Comparison of ENCODE assay signal across 7 mouse cellular contexts in the genomic region with DNA sequence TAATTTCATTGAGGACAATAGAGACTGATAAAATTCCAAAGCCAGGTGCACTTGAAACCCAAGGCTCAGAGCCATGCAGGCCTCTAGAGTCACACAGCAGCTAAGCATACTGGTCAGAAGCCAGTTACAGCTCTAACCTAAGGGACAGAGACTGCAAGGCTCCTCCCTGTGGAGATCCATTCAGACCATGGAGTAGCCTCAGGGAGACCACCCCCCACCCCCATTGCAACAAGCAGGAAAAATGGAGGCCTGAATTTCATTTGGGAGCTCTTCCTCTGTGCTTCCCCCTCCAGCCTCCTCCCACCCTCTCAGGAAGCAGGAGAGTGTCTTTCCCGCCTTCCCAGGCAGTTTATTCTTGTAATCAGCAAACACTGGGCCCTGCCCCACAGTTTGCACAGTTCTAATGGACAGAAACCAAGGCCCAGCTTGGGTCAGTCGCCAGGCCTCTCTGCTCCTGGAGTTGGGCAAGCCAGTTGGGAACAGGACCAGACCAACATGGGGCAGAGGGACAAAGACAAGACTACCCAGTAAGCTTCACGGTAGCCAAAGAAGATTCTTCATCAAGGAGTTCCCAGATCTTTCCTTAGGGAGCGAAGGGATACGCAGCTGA. TPM values are rescaled to one million over a fixed set of nuclear protein-coding genes. Genes with fewer than 3 reads are reported as not detected.
DNase-seq lines count a peak whose midpoint lies in the region; ATAC-seq and TF ChIP-seq lines count a peak whose summit lies in the region.

No protein-coding gene starts in this region.

- no peaks in the 10 kb centered on the region for H3K27me3 ChIP-seq in testis, adult 2 months (ENCODE audit: control insufficient read depth, insufficient read depth, low read length)
- H3K27me3 ChIP-seq in heart, embryonic 15.5 days: no peaks in the 10 kb centered on the region
- peaks cover 57% of the 10 kb centered on the region for H3K27me3 ChIP-seq in liver, embryonic 15.5 days

- TF ChIP-seq POLR2A in testis, adult 2 months (IDR thresholded peaks at IDR 0.05; ENCODE audit: control insufficient read depth, low read depth, low read length): no peak
- TF ChIP-seq POLR2A in olfactory bulb, adult 2 months (IDR thresholded peaks at IDR 0.05; ENCODE audit: insufficient read depth, low read depth, low read length): no peak

- no peak for TF ChIP-seq CTCF in testis, adult 2 months (IDR thresholded peaks at IDR 0.05; ENCODE audit: control insufficient read depth, insufficient read depth, insufficient replicate concordance, low read depth, low read length)
- TF ChIP-seq CTCF in olfactory bulb, adult 2 months (IDR thresholded peaks at IDR 0.05; ENCODE audit: insufficient read depth, low read depth, low read length): no peak

- peak overlapping the region; percentile 91 for H3K4me2 ChIP-seq in heart, embryonic 15.5 days
- peak overlapping the region; percentile 85 for H3K4me2 ChIP-seq in liver, embryonic 15.5 days

- H3K4me1 ChIP-seq in testis, adult 2 months (ENCODE audit: control insufficient read depth, insufficient read depth, low read length): peaks cover 25% of the 10 kb centered on the region
- H3K4me1 ChIP-seq in heart, embryonic 15.5 days (replicated peaks): peaks cover 55% of the 10 kb centered on the region
- peaks cover 81% of the 10 kb centered on the region for H3K4me1 ChIP-seq in liver, embryonic 15.5 days (replicated peaks)
- peaks cover 38% of the 10 kb centered on the region for H3K4me1 ChIP-seq in olfactory bulb, adult 2 months (ENCODE audit: control insufficient read depth, insufficient read depth, low read length)

- H3K9ac ChIP-seq in heart, embryonic 15.5 days: peak overlapping the region; percentile 99
- H3K9ac ChIP-seq in liver, embryonic 15.5 days: peak overlapping the region; percentile 83; the same call in 1 of the 2 replicates

- no peak for DNase-seq in testis, postnatal 14 days (ENCODE audit: low spot score)
- no peak for DNase-seq in urinary bladder, postnatal 25 days (ENCODE audit: low spot score)

- peak overlapping the region; percentile 85 for H3K4me3 ChIP-seq in testis, adult 2 months (ENCODE audit: control insufficient read depth, low read depth, low read length)
- peak overlapping the region; percentile 95 for H3K4me3 ChIP-seq in heart, embryonic 15.5 days
- H3K4me3 ChIP-seq in liver, embryonic 15.5 days (replicated peaks): peak overlapping the region; percentile 69
- peak overlapping the region; percentile 67 for H3K4me3 ChIP-seq in olfactory bulb, adult 2 months (ENCODE audit: insufficient read depth, low read depth, low read length)

- no peaks in the 10 kb centered on the region for H3K9me3 ChIP-seq in heart, embryonic 15.5 days (replicated peaks)
- no peaks in the 10 kb centered on the region for H3K9me3 ChIP-seq in liver, embryonic 15.5 days (replicated peaks)

- no peak for ATAC-seq in heart, embryonic 15.5 days (replicated peaks; ENCODE audit: insufficient number of reproducible peaks, insufficient read depth, low FRiP score, low read depth)
- 0 out of 2 replicates have a peak, but pooled peaks have one; percentile 2 for ATAC-seq in liver, embryonic 15.5 days (ENCODE audit: insufficient read depth)
- ATAC-seq in megakaryocyte-erythroid progenitor cell, adult 5-6 weeks (replicated peaks; ENCODE audit: low FRiP score, low TSS enrichment, poor library complexity, severe bottlenecking): no peak

- no peaks in the 10 kb centered on the region for H3K36me3 ChIP-seq in testis, adult 2 months (ENCODE audit: control insufficient read depth, insufficient read depth, low read length)
- H3K36me3 ChIP-seq in heart, embryonic 15.5 days: no peaks in the 10 kb centered on the region
- H3K36me3 ChIP-seq in liver, embryonic 15.5 days (replicated peaks): peaks cover 47% of the 10 kb centered on the region

- 6% methylated on average over 5 of the region's 5 CpGs for WGBS in heart, embryonic 15.5 days
- WGBS in liver, embryonic 15.5 days (ENCODE audit: insufficient replicate concordance): 41% methylated on average over 5 of the region's 5 CpGs
- WGBS in olfactory bulb, adult 2 months: 12% methylated on average over 5 of the region's 5 CpGs

- H3K27ac ChIP-seq in testis, adult 2 months (ENCODE audit: control insufficient read depth, insufficient read depth, low read depth, low read length): no peak overlapping the region
- peak overlapping the region; percentile 100 for H3K27ac ChIP-seq in heart, embryonic 15.5 days
- peak overlapping the region; percentile 85 for H3K27ac ChIP-seq in liver, embryonic 15.5 days (replicated peaks)
- no peak overlapping the region for H3K27ac ChIP-seq in olfactory bulb, adult 2 months (ENCODE audit: insufficient read depth, low read depth, low read length)

RNA-seq across cellular contexts. Expression of a gene that starts 1.5 kb away (rescaled TPM):
- polyA plus RNA-seq in testis, adult 2 months (2012; rRNA removed): 0.21 and 0.26 TPM in 2 replicates
- polyA plus RNA-seq in heart, embryonic 15.5 days (2015; fragmentation: Nextera tagmentation; extraction: Ambion mirVana): 5.1 and 5.3 TPM in 2 replicates
- polyA plus RNA-seq in liver, embryonic 15.5 days (2015; fragmentation: Nextera tagmentation; extraction: Ambion mirVana): 1.4 and 1.5 TPM in 2 replicates
- polyA plus RNA-seq in olfactory bulb, adult 2 months (2012; ENCODE audit: insufficient read depth, insufficient read length, low replicate concordance, missing spikeins): not detected in 2 replicates
- total RNA-seq in megakaryocyte-erythroid progenitor cell, adult 5-6 weeks (2014; fragmentation: Nextera tagmentation): 0.98 TPM in 1 of 2 replicates, not detected in the other
- not detected in 2 replicates for total RNA-seq in megakaryocyte-erythroid progenitor cell, adult 5-6 weeks (2017)

RNA-seq across cellular contexts. Expression of a gene that starts 8.1 kb away (rescaled TPM):
- 13.6 and 14.8 TPM in 2 replicates for polyA plus RNA-seq in testis, adult 2 months (2012; rRNA removed)
- 3.0 and 3.8 TPM in 2 replicates for polyA plus RNA-seq in heart, embryonic 15.5 days (2015; fragmentation: Nextera tagmentation; extraction: Ambion mirVana)
- polyA plus RNA-seq in liver, embryonic 15.5 days (2015; fragmentation: Nextera tagmentation; extraction: Ambion mirVana): 66.9 and 75.7 TPM in 2 replicates
- polyA plus RNA-seq in olfactory bulb, adult 2 months (2012; ENCODE audit: insufficient read depth, insufficient read length, low replicate concordance, missing spikeins): 194 TPM in 1 of 2 replicates, not detected in the other
- total RNA-seq in megakaryocyte-erythroid progenitor cell, adult 5-6 weeks (2014; fragmentation: Nextera tagmentation): 0.39 and 1.6 TPM in 2 replicates
- total RNA-seq in megakaryocyte-erythroid progenitor cell, adult 5-6 weeks (2017): 3.7 TPM in 1 of 2 replicates, not detected in the other

RNA-seq across cellular contexts. Expression of a gene that starts 14.8 kb away (rescaled TPM):
- polyA plus RNA-seq in testis, adult 2 months (2012; rRNA removed): 27.6 and 32.8 TPM in 2 replicates
- 12.8 and 18.6 TPM in 2 replicates for polyA plus RNA-seq in heart, embryonic 15.5 days (2015; fragmentation: Nextera tagmentation; extraction: Ambion mirVana)
- polyA plus RNA-seq in liver, embryonic 15.5 days (2015; fragmentation: Nextera tagmentation; extraction: Ambion mirVana): 53.9 and 59.7 TPM in 2 replicates
- not detected in 2 replicates for polyA plus RNA-seq in olfactory bulb, adult 2 months (2012; ENCODE audit: insufficient read depth, insufficient read length, low replicate concordance, missing spikeins)
- 35.4 and 38.0 TPM in 2 replicates for total RNA-seq in megakaryocyte-erythroid progenitor cell, adult 5-6 weeks (2014; fragmentation: Nextera tagmentation)
- total RNA-seq in megakaryocyte-erythroid progenitor cell, adult 5-6 weeks (2017): 43.8 and 46.5 TPM in 2 replicates

RNA-seq across cellular contexts. Expression of a gene that starts 27.0 kb away (rescaled TPM):
- polyA plus RNA-seq in testis, adult 2 months (2012; rRNA removed): 234 and 236 TPM in 2 replicates
- polyA plus RNA-seq in heart, embryonic 15.5 days (2015; fragmentation: Nextera tagmentation; extraction: Ambion mirVana): 20.2 and 22.4 TPM in 2 replicates
- 17.3 and 18.4 TPM in 2 replicates for polyA plus RNA-seq in liver, embryonic 15.5 days (2015; fragmentation: Nextera tagmentation; extraction: Ambion mirVana)
- polyA plus RNA-seq in olfactory bulb, adult 2 months (2012; ENCODE audit: insufficient read depth, insufficient read length, low replicate concordance, missing spikeins): not detected in 2 replicates
- total RNA-seq in megakaryocyte-erythroid progenitor cell, adult 5-6 weeks (2014; fragmentation: Nextera tagmentation): 37.6 and 44.6 TPM in 2 replicates
- 23.9 and 37.0 TPM in 2 replicates for total RNA-seq in megakaryocyte-erythroid progenitor cell, adult 5-6 weeks (2017)

RNA-seq across cellular contexts. Expression of a gene that starts 33.3 kb away (rescaled TPM):
- 40.5 and 53.4 TPM in 2 replicates for polyA plus RNA-seq in testis, adult 2 months (2012; rRNA removed)
- 45.2 and 53.2 TPM in 2 replicates for polyA plus RNA-seq in heart, embryonic 15.5 days (2015; fragmentation: Nextera tagmentation; extraction: Ambion mirVana)
- polyA plus RNA-seq in liver, embryonic 15.5 days (2015; fragmentation: Nextera tagmentation; extraction: Ambion mirVana): 84.2 and 102 TPM in 2 replicates
- polyA plus RNA-seq in olfactory bulb, adult 2 months (2012; ENCODE audit: insufficient read depth, insufficient read length, low replicate concordance, missing spikeins): not detected in 2 replicates
- not detected in 2 replicates for total RNA-seq in megakaryocyte-erythroid progenitor cell, adult 5-6 weeks (2014; fragmentation: Nextera tagmentation)
- total RNA-seq in megakaryocyte-erythroid progenitor cell, adult 5-6 weeks (2017): not detected in 2 replicates

Comparison
In these comparisons a context has a peak if more than half of its experiments do, and no peak if none do; other contexts are left out.
1. H3K27ac ChIP-seq: peak in heart, embryonic 15.5 days (single experiment) and liver, embryonic 15.5 days (single experiment); none in testis, adult 2 months (single experiment) and olfactory bulb, adult 2 months (single experiment).
2. Peak in every context shown above with its lines, with median percentiles within 50 percentile points of each other: H3K4me3 ChIP-seq.